Mouse (Mus musculus) C2C12 (cell line): Measurements from ENCODE around the gene Slc8b1. TPM values are rescaled to one million over a fixed set of nuclear protein-coding genes. Genes with fewer than 3 reads are reported as not detected.
A peak's percentile ranks its signal among the peaks of the same experiment; 100 is the strongest.

Source experiments
- H3K27me3 ChIP-seq: one replicate; pipeline ENCODE4 v1.6.1; 2011; ENCODE audit not compliant: control insufficient read depth, insufficient read depth, insufficient read length
- H3K36me3 ChIP-seq: one replicate; pipeline ENCODE4 v1.6.1; 2011; ENCODE audit not compliant: control insufficient read depth, insufficient read depth
- H3K4me3 ChIP-seq: one replicate; pipeline ENCODE4 v1.5.1; 2011; ENCODE audit warnings: mild to moderate bottlenecking, control low read depth; ENCODE audit not compliant: poor library complexity, insufficient read depth, severe bottlenecking
- H3K79me2 ChIP-seq: one replicate; pipeline ENCODE4 v1.6.1; 2011; ENCODE audit not compliant: control insufficient read depth, insufficient read depth
- H3K79me3 ChIP-seq: one replicate; pipeline ENCODE4 v1.6.1; 2011; ENCODE audit warnings: low read depth, control low read depth
- H3ac ChIP-seq: one replicate; pipeline ENCODE3; 2011; ENCODE audit warnings: low read depth; ENCODE audit not compliant: control insufficient read depth, insufficient read length
- CEBPB ChIP-seq: IDR thresholded peaks from one replicate; pipeline ENCODE4 v1.6.1; 2011; ENCODE audit warnings: low read depth, mild to moderate bottlenecking, control low read depth, moderate library complexity
- CTCF ChIP-seq: IDR thresholded peaks from one replicate; pipeline ENCODE4 v1.5.1; 2011; ENCODE audit not compliant: control insufficient read depth, insufficient read depth, insufficient read length
- FOSL1 ChIP-seq: IDR thresholded peaks from one replicate; pipeline ENCODE4 v1.8.0; 2011; ENCODE audit warnings: mild to moderate bottlenecking, low read length; ENCODE audit not compliant: poor library complexity, insufficient read depth, severe bottlenecking
- MAX ChIP-seq: IDR thresholded peaks from one replicate; pipeline ENCODE4 v1.6.1; 2011; ENCODE audit warnings: mild to moderate bottlenecking, control low read depth
- MYOD1 ChIP-seq: IDR thresholded peaks from one replicate; pipeline ENCODE4 v1.6.1; 2011; ENCODE audit warnings: low read depth; ENCODE audit not compliant: control insufficient read depth, insufficient read length
- MYOG ChIP-seq: IDR thresholded peaks from one replicate; pipeline ENCODE4 v1.6.1; 2011; ENCODE audit not compliant: control insufficient read depth, insufficient read length; ENCODE audit errors: extremely low read depth
- USF1 ChIP-seq: IDR thresholded peaks from one replicate; pipeline ENCODE4 v1.6.1; 2011; ENCODE audit warnings: low read depth, mild to moderate bottlenecking, control low read depth, moderate library complexity
- polyA plus RNA-seq: library from polyadenylated mRNA; unstranded; fragments of >200 nt; fragmentation: generic; extraction: Trizol; gene quantifications from one replicate; pipeline ENCODE4 v1.2.1, GENCODE M21; 2012; ENCODE audit warnings: missing spikeins

Slc8b1 gene
- polyA plus RNA-seq, 1 experiment: 6.1 TPM

DNA sequence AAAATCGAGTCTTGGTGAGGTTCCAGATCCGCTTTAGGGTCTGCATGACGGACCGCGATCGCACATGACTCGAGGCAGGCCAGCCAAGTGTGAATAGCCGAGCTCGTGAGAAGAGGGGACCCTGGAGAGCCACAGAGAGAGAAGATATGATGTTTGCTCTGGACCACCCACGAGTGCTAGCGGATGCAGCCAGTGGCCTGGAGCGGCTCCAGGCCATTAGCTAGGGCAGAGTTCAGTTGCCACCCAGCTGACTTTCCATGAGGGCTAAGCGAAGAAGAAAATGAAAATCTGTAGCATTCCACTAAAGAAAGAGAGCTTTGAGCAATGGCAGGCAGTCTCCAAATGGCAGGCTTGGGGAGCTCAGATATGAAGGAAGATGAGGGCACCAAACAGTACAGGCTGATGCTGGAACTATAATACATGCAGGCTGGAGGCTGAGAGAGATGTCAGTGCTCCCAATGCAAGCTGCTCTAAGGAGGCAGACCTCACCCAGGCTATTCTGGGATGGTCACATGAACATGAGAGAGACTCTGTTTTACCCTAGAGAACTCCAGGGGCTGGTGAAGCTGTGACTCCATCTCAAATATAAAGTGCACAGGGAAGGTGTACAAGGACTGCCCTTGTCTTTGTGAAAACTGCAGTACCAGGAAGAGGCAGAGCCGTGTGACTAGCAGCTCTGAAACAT lies 60.2 kb downstream of the Slc8b1 start:
- no peaks in the 10 kb centered on the region for H3K27me3 ChIP-seq
- no peak for TF ChIP-seq USF1
- H3K79me3 ChIP-seq: peaks cover 52% of the 10 kb centered on the region
- H3K4me3 ChIP-seq: no peak overlapping the region
- no peak overlapping the region for H3ac ChIP-seq
- H3K36me3 ChIP-seq: peaks cover 19% of the 10 kb centered on the region
- H3K79me2 ChIP-seq: peaks cover 92% of the 10 kb centered on the region

DNA sequence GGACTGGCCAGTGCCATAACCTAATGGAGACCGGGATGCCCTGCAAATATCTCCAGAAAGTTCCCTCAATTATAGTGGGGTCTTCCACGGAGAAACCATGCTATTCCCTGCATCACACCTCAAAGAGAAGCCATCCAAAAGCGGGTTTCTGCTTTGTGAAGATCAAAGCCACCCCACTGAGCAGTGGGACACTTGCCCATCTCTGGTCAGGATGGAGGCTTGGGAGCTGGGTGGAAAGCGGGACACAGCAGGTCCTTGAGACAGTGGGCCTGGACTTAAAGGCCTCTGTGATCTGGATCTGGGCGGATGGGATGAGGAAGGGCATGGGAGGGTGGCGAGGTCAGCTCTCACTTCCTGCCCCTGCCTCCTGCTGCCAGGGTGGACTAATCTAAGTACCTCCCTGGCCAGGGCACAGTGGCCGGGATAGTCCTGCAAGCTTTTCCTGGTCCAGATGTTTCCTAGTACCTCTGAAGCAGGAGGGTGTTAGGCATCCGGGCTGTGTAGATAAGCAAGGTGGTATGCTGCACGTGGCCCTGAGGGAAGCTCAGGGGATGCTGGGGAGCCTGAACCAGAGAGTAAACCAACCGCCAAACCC lies 63.6 kb downstream of the Slc8b1 start:
- Histone ChIP-seq H3K79me3 (peaks cover 57% of the 10 kb centered on the region), H3K27me3 (no peaks in the 10 kb centered on the region), H3K4me3 (no peak overlapping the region), H3K79me2 (peaks cover 89% of the 10 kb centered on the region), H3ac (no peak overlapping the region), H3K36me3 (peaks cover 20% of the 10 kb centered on the region)
- no peak for TF ChIP-seq MAX
- TF ChIP-seq CTCF: no peak

DNA sequence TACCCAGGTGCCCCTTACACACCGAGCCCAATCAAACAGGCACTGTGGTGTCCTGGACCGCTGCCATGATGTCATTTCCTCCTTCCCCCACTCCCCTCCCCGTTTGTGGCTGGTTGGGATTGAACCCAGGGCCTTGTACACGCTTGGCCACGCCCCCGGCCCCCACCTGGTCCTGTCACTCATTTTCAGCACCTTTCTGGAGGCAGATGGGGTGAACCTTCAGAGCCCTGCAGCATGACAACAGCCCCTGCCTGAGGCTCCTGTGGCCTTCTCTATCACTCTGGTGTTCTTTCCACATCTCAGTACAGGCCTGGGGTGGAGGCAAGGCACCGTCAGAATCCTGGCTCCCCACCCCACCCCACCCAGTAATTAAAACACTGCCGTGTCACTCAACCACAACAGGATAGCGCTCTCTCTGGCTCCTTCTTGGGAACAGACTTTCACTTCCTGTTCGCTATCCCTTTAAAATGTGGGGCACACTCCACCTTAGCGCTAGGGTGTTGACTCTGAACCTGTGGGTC lies 65.9 kb downstream of the Slc8b1 start:
- Histone ChIP-seq H3ac (no peak overlapping the region), H3K79me2 (peaks cover 87% of the 10 kb centered on the region), H3K27me3 (no peaks in the 10 kb centered on the region), H3K79me3 (peaks cover 53% of the 10 kb centered on the region), H3K4me3 (no peak overlapping the region), H3K36me3 (peaks cover 25% of the 10 kb centered on the region)
- TF ChIP-seq MYOD1 (peak; percentile 80), MYOG (no peak)

DNA sequence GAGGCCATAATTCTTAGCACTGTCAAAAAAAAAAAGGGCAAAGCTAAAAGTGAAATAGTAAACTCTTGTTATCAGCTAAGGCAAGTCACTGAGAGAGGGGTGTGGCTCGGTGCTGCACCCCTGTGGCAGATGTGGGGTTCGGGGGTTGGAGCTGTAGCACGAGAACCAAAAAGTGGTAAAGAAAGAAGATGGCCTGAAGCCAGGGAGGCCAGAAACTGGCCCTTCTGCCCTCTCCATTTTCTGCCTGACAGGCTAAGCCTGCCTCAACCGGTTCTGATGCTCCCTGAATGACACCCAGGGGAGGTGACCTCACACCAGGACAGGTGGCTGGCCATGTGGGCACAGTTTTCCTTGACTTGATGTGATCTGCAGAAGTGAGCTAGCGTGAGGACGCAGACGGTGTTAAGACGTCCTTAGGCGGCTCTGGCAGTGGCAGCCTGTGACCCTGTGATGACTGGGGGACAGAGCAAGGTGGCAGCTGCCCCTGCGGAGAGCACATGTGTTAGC lies 67.0 kb downstream of the Slc8b1 start:
- Histone ChIP-seq H3K27me3 (no peaks in the 10 kb centered on the region), H3K79me2 (peaks cover 79% of the 10 kb centered on the region), H3K4me3 (no peak overlapping the region), H3ac (peak overlapping the region; percentile 42), H3K79me3 (peaks cover 45% of the 10 kb centered on the region), H3K36me3 (peaks cover 28% of the 10 kb centered on the region)
- TF ChIP-seq MAX (peak; percentile 65), CTCF (no peak), MYOD1 (peak; percentile 74)

DNA sequence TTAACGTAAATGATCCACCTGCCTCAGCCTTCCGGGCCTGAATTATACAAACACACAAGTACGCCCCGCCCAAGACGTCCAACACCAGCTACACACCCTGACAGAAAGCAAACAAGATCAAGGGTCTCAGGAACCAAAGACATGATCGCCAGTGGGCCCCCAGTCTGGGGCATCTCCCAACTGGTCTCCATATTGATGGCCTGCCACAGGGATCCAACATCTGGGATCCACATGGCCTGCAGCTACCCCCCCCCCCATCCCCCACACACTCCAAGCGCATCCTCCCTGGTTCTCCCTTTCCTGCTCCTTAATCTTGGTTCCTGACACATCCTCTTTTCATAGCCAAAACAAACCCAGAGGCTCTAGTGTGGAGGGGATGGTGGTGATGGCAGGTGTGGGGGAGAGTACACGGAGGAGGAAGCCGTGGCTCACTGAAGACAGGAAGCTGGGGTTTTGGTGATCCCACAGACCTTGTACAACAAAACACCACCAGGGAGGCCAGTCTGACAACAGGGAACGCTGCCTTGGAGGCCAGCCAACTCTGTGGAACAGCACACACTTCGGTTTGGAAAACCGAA lies 67.6 kb downstream of the Slc8b1 start:
- peaks cover 42% of the 10 kb centered on the region for H3K79me3 ChIP-seq
- no peak overlapping the region for H3ac ChIP-seq
- H3K27me3 ChIP-seq: no peaks in the 10 kb centered on the region
- H3K4me3 ChIP-seq: no peak overlapping the region
- peaks cover 28% of the 10 kb centered on the region for H3K36me3 ChIP-seq
- TF ChIP-seq MAX (peak; percentile 89), CEBPB (no peak), MYOD1 (peak; percentile 64), CTCF (no peak)
- peaks cover 79% of the 10 kb centered on the region for H3K79me2 ChIP-seq

DNA sequence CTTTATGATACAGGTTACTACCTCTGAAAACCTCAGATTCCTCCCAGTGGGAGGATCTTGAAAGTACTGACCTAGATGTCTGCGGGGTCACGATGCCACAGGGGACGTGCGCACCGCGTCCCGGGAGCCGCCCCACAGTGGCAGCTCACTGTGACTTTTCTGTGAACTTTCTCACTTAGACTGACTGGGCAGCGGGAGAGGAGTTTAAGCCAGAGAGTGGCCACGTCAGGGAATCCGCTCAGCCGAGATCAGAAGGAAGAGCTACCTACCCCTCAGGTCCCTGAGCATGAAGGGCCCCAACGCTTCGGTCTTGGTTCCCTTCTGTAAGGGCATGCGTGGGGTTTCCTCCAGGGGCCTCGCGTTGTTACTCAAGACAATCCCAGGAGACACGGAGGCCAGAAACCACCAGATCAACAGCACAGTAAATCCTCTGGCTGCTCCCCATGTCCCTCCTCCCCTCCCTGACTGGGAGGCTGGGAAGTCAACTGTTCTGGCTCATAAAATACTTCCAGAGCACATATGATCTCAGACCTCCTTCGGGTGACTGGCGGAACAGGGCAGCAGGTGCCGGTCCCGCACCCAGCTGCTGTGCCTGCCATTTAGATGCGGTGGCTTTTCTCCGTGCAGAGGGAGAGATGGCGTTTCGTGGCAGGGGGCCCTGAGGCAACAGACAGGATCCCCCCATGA lies 68.4 kb downstream of the Slc8b1 start:
- Histone ChIP-seq H3K79me2 (peaks cover 79% of the 10 kb centered on the region), H3K79me3 (peaks cover 38% of the 10 kb centered on the region), H3K36me3 (peaks cover 31% of the 10 kb centered on the region)

More for the DNA sequence above, 68.4 kb downstream of the Slc8b1 start:
- Histone ChIP-seq H3K4me3 (no peak overlapping the region), H3K27me3 (no peaks in the 10 kb centered on the region), H3ac (peak overlapping the region; percentile 16)
- TF ChIP-seq CTCF: no peak
- TF ChIP-seq CEBPB: peak; percentile 84
- TF ChIP-seq USF1: no peak
- TF ChIP-seq MYOG: no peak
- no peak for TF ChIP-seq FOSL1
- TF ChIP-seq MYOD1: peak; percentile 91
- peak; percentile 45 for TF ChIP-seq MAX
